Mouse (Mus musculus) stomach, postnatal 0 days (tissue): ENCODE data around the gene Igfbp2.

ENCODE experiments used
- CTCF ChIP-seq: IDR thresholded peaks from 2 replicates; pipeline ENCODE4 v1.5.1; 2016; ENCODE audit warnings: antibody characterized with exemption, low read depth, mild to moderate bottlenecking, moderate library complexity
- EP300 ChIP-seq: optimal IDR thresholded peaks from 2 replicates; pipeline ENCODE3; 2016; ENCODE audit warnings: antibody characterized with exemption

- TF ChIP-seq CTCF (no peak), EP300 (no peak)
Observed at GRCm38 (mm10) chr1:72847849-72848380, 23.6 kb downstream of the Igfbp2 start.
